In genomic region chr7:44898607-44899006, GRCm38 (mm10) we compare ENCODE assay signal across 8 mouse cellular contexts. TPM values are rescaled to one million over a fixed set of nuclear protein-coding genes. Genes with fewer than 3 reads are reported as not detected.
A peak's percentile ranks its signal among the peaks of the same experiment; 100 is the strongest.
DNase-seq lines count a peak whose midpoint lies in the region; ATAC-seq lines count a peak whose summit lies in the region.

No protein-coding gene starts in this region.

- H3K27ac ChIP-seq in heart, embryonic 13.5 days (replicated peaks): no peak overlapping the region
- H3K27ac ChIP-seq in limb, embryonic 12.5 days: no peak overlapping the region
- no peak overlapping the region for H3K27ac ChIP-seq in stomach, embryonic 16.5 days (ENCODE audit: low read length)

- H3K4me3 ChIP-seq in heart, embryonic 13.5 days: no peak overlapping the region
- no peak overlapping the region for H3K4me3 ChIP-seq in limb, embryonic 12.5 days (replicated peaks)
- no peak overlapping the region for H3K4me3 ChIP-seq in stomach, embryonic 16.5 days (replicated peaks; ENCODE audit: low read length)

- H3K4me1 ChIP-seq in heart, embryonic 13.5 days: peaks cover 46% of the 10 kb centered on the region
- peaks cover 41% of the 10 kb centered on the region for H3K4me1 ChIP-seq in limb, embryonic 12.5 days (replicated peaks)
- H3K4me1 ChIP-seq in stomach, embryonic 16.5 days (ENCODE audit: control insufficient read depth, insufficient read depth, low read length): peaks cover 36% of the 10 kb centered on the region

- H3K4me2 ChIP-seq in heart, embryonic 13.5 days: peak overlapping the region; percentile 18; the same call in 1 of the 2 replicates
- no peak overlapping the region for H3K4me2 ChIP-seq in limb, embryonic 12.5 days
- H3K4me2 ChIP-seq in stomach, embryonic 16.5 days (ENCODE audit: low read depth, low read length): no peak overlapping the region

- no peak overlapping the region for H3K9ac ChIP-seq in heart, embryonic 13.5 days
- 0 out of 2 replicates have a peak overlapping the region, but pooled peaks have one; percentile 31 for H3K9ac ChIP-seq in limb, embryonic 12.5 days (replicated peaks)
- H3K9ac ChIP-seq in stomach, embryonic 16.5 days (ENCODE audit: low read length): 0 out of 2 replicates have a peak overlapping the region, but pooled peaks have one; percentile 10

- DNase-seq in cerebellum, adult 11 months: peak; percentile 56
- DNase-seq in cerebellum, adult 8-10 months: no peak
- peak; percentile 43 for DNase-seq in ovary, adult 18-20 months (ENCODE audit: low spot score)
- no peak for DNase-seq in ovary, postnatal 10 days (ENCODE audit: low spot score)
- no peak for DNase-seq in layer of hippocampus, postnatal 25 days (ENCODE audit: extremely low spot score in 1 of 2, low spot score in 1 of 2)

- ATAC-seq in heart, embryonic 13.5 days (ENCODE audit: extremely low read depth, insufficient number of reproducible peaks, low FRiP score, low TSS enrichment): no peak; the same call in 1 of the 2 replicates
- no peak for ATAC-seq in limb, embryonic 12.5 days (ENCODE audit: insufficient number of reproducible peaks, insufficient read depth, low FRiP score, low TSS enrichment, low read depth)
- no peak for ATAC-seq in stomach, embryonic 16.5 days (ENCODE audit: insufficient read depth, low FRiP score)

- no peaks in the 10 kb centered on the region for H3K27me3 ChIP-seq in heart, embryonic 13.5 days (replicated peaks)
- no peaks in the 10 kb centered on the region for H3K27me3 ChIP-seq in limb, embryonic 12.5 days
- H3K27me3 ChIP-seq in stomach, embryonic 16.5 days (ENCODE audit: control insufficient read depth, insufficient read depth, low read length): no peaks in the 10 kb centered on the region

- H3K9me3 ChIP-seq in heart, embryonic 13.5 days: no peaks in the 10 kb centered on the region
- H3K9me3 ChIP-seq in limb, embryonic 12.5 days: no peaks in the 10 kb centered on the region
- no peaks in the 10 kb centered on the region for H3K9me3 ChIP-seq in stomach, embryonic 16.5 days (replicated peaks; ENCODE audit: control insufficient read depth, low read length)

- peaks cover 51% of the 10 kb centered on the region for H3K36me3 ChIP-seq in heart, embryonic 13.5 days
- peaks cover 47% of the 10 kb centered on the region for H3K36me3 ChIP-seq in limb, embryonic 12.5 days
- 0 out of 2 replicates have a peak, but pooled peaks cover 9% of the 10 kb centered on the region for H3K36me3 ChIP-seq in stomach, embryonic 16.5 days (ENCODE audit: control insufficient read depth, insufficient read depth, low read length)

- 32% methylated on average over 19 of the region's 19 CpGs for WGBS in heart, embryonic 13.5 days
- WGBS in limb, embryonic 12.5 days: 40% methylated on average over 19 of the region's 19 CpGs
- WGBS in stomach, embryonic 16.5 days: 32% methylated on average over 19 of the region's 19 CpGs

RNA-seq across cellular contexts. Expression of gene Fuz, which starts 2.7 kb away (rescaled TPM):
- 13.6 and 14.6 TPM in 2 replicates for polyA plus RNA-seq in heart, embryonic 13.5 days (2015; fragmentation: Nextera tagmentation; extraction: Ambion mirVana)
- polyA plus RNA-seq in limb, embryonic 12.5 days (2016; fragmentation: Nextera tagmentation; extraction: Ambion mirVana): 21.6 and 24.8 TPM in 2 replicates
- 23.1 and 24.7 TPM in 2 replicates for polyA plus RNA-seq in stomach, embryonic 16.5 days (2015; fragmentation: Nextera tagmentation; extraction: Ambion mirVana)
- 10 to 100 TPM; 27.3 to 29.2 TPM for total RNA-seq in layer of hippocampus, postnatal 25 days (2021)

RNA-seq across cellular contexts. Expression of gene Med25, which starts 6.1 kb away (rescaled TPM):
- polyA plus RNA-seq in heart, embryonic 13.5 days (2015; fragmentation: Nextera tagmentation; extraction: Ambion mirVana): 72.6 and 73.1 TPM in 2 replicates
- polyA plus RNA-seq in limb, embryonic 12.5 days (2016; fragmentation: Nextera tagmentation; extraction: Ambion mirVana): 116 and 127 TPM in 2 replicates
- polyA plus RNA-seq in stomach, embryonic 16.5 days (2015; fragmentation: Nextera tagmentation; extraction: Ambion mirVana): 89.9 and 94.0 TPM in 2 replicates
- 100 to 1,000 TPM; 105 to 108 TPM for total RNA-seq in layer of hippocampus, postnatal 25 days (2021)

RNA-seq across cellular contexts. Expression of gene Ptov1, which starts 29.0 kb away (rescaled TPM):
- 256 and 266 TPM in 2 replicates for polyA plus RNA-seq in heart, embryonic 13.5 days (2015; fragmentation: Nextera tagmentation; extraction: Ambion mirVana)
- polyA plus RNA-seq in limb, embryonic 12.5 days (2016; fragmentation: Nextera tagmentation; extraction: Ambion mirVana): 615 and 666 TPM in 2 replicates
- 150 and 156 TPM in 2 replicates for polyA plus RNA-seq in stomach, embryonic 16.5 days (2015; fragmentation: Nextera tagmentation; extraction: Ambion mirVana)
- 100 to 1,000 TPM; 311 to 358 TPM for total RNA-seq in layer of hippocampus, postnatal 25 days (2021)

RNA-seq across cellular contexts. Expression of gene Ap2a1, which starts 30.7 kb away (rescaled TPM):
- polyA plus RNA-seq in heart, embryonic 13.5 days (2015; fragmentation: Nextera tagmentation; extraction: Ambion mirVana): 55.5 and 56.8 TPM in 2 replicates
- 74.2 and 77.6 TPM in 2 replicates for polyA plus RNA-seq in limb, embryonic 12.5 days (2016; fragmentation: Nextera tagmentation; extraction: Ambion mirVana)
- 52.6 and 55.6 TPM in 2 replicates for polyA plus RNA-seq in stomach, embryonic 16.5 days (2015; fragmentation: Nextera tagmentation; extraction: Ambion mirVana)
- total RNA-seq in layer of hippocampus, postnatal 25 days (2021): 100 to 1,000 TPM; 304 to 306 TPM

RNA-seq across cellular contexts. Expression of gene Pnkp, which starts 41.7 kb away (rescaled TPM):
- 24.0 and 24.3 TPM in 2 replicates for polyA plus RNA-seq in heart, embryonic 13.5 days (2015; fragmentation: Nextera tagmentation; extraction: Ambion mirVana)
- 35.5 and 37.3 TPM in 2 replicates for polyA plus RNA-seq in limb, embryonic 12.5 days (2016; fragmentation: Nextera tagmentation; extraction: Ambion mirVana)
- 32.6 and 34.8 TPM in 2 replicates for polyA plus RNA-seq in stomach, embryonic 16.5 days (2015; fragmentation: Nextera tagmentation; extraction: Ambion mirVana)
- total RNA-seq in layer of hippocampus, postnatal 25 days (2021): 10 to 100 TPM; 31.1 to 34.0 TPM

Comparison
In these comparisons a context has a peak if more than half of its experiments do, and no peak if none do; other contexts are left out.
1. DNase-seq: peak in cerebellum, adult 11 months (single experiment) and ovary, adult 18-20 months (single experiment); none in cerebellum, adult 8-10 months (single experiment), ovary, postnatal 10 days (single experiment) and layer of hippocampus, postnatal 25 days (0 of 2).